Comparison of ENCODE assay signal across 7 mouse cellular contexts in the genomic region with DNA sequence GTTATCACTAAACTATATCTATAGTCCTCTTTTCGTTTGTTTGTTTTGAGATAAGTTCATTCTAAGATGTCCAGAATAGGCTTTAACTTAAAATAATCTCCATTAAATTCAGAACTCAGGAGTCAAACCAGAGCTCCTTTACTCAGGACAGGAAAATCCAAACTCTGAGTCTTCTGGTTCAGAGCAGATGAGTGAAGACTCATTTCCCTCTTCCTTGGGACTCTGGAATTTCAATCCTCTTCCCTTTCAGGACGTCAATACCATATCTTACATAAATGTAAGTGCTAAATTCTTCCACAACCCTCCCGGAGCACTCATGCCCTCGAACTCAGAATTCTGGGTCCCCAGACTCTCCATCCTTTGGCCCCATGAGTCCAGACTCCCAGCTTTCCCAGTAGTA. TPM values are rescaled to one million over a fixed set of nuclear protein-coding genes. Genes with fewer than 3 reads are reported as not detected.
DNase-seq lines count a peak whose midpoint lies in the region; ATAC-seq and TF ChIP-seq lines count a peak whose summit lies in the region.

No protein-coding gene starts in this region.

- no peak for TF ChIP-seq POLR2A in spleen, adult 2 months (IDR thresholded peaks at IDR 0.05; ENCODE audit: low read depth, low read length)

- ATAC-seq in forebrain, embryonic 12.5 days (ENCODE audit: low FRiP score): no peak
- ATAC-seq in liver, embryonic 11.5 days (replicated peaks; ENCODE audit: low FRiP score): no peak
- no peak for ATAC-seq in stomach, postnatal 0 days (ENCODE audit: low FRiP score, low TSS enrichment)
- no peak for ATAC-seq in inflammation-experienced regulatory T-cells, adult 6 months

- H3K9ac ChIP-seq in forebrain, embryonic 12.5 days: peak overlapping the region; percentile 57
- H3K9ac ChIP-seq in liver, embryonic 11.5 days (ENCODE audit: low read depth, low read length): peak overlapping the region; percentile 69
- peak overlapping the region; percentile 58 for H3K9ac ChIP-seq in stomach, postnatal 0 days (ENCODE audit: low read length)

- peaks cover 13% of the 10 kb centered on the region; the same call in 1 of the 2 replicates for H3K4me1 ChIP-seq in spleen, adult 2 months (ENCODE audit: control insufficient read depth, insufficient read depth, insufficient read length)
- peaks cover 28% of the 10 kb centered on the region for H3K4me1 ChIP-seq in forebrain, embryonic 12.5 days
- peaks cover 26% of the 10 kb centered on the region for H3K4me1 ChIP-seq in liver, embryonic 11.5 days (replicated peaks; ENCODE audit: control insufficient read depth, insufficient read depth, low read length)
- no peaks in the 10 kb centered on the region for H3K4me1 ChIP-seq in stomach, postnatal 0 days (replicated peaks; ENCODE audit: control insufficient read depth, insufficient read depth)

- DNase-seq in spleen, adult 2 months (ENCODE audit: low read depth in 1 of 2, low spot score in 2 of 2): no peak
- no peak for DNase-seq in spleen, postnatal 10 days (ENCODE audit: low spot score in 2 of 2)
- no peak for DNase-seq in liver, embryonic 11.5 days (ENCODE audit: low spot score)
- DNase-seq in stomach, postnatal 0 days (ENCODE audit: low spot score): no peak
- no peak for DNase-seq in ovary, postnatal 10 days (ENCODE audit: low spot score)

- WGBS in spleen, adult 2 months: under 1% methylated on average over 4 of the region's 4 CpGs
- 4% methylated on average over 4 of the region's 4 CpGs for WGBS in forebrain, embryonic 12.5 days
- 2% methylated on average over 4 of the region's 4 CpGs for WGBS in liver, embryonic 11.5 days
- 0% methylated on average over 4 of the region's 4 CpGs for WGBS in stomach, postnatal 0 days

- peak overlapping the region; percentile 94 for H3K4me2 ChIP-seq in forebrain, embryonic 12.5 days
- H3K4me2 ChIP-seq in liver, embryonic 11.5 days: peak overlapping the region; percentile 86
- H3K4me2 ChIP-seq in stomach, postnatal 0 days (replicated peaks; ENCODE audit: low read depth): peak overlapping the region; percentile 75

- TF ChIP-seq CTCF in spleen, adult 2 months (IDR thresholded peaks at IDR 0.05; ENCODE audit: extremely low read depth, insufficient read depth, insufficient read length, insufficient replicate concordance): no peak
- TF ChIP-seq CTCF in stomach, postnatal 0 days (IDR thresholded peaks at IDR 0.05; ENCODE audit: low read depth): no peak

- peak overlapping the region; percentile 72 for H3K4me3 ChIP-seq in spleen, adult 2 months (ENCODE audit: extremely low read depth, insufficient read depth, insufficient read length)
- H3K4me3 ChIP-seq in forebrain, embryonic 12.5 days (replicated peaks): peak overlapping the region; percentile 95
- H3K4me3 ChIP-seq in liver, embryonic 11.5 days (ENCODE audit: low read depth, low read length): peak overlapping the region; percentile 92
- peak overlapping the region; percentile 92 for H3K4me3 ChIP-seq in stomach, postnatal 0 days (ENCODE audit: low read depth, low read length)

- H3K27me3 ChIP-seq in spleen, adult 2 months (ENCODE audit: control insufficient read depth, insufficient read depth, low read length): no peaks in the 10 kb centered on the region
- H3K27me3 ChIP-seq in forebrain, embryonic 12.5 days: peaks cover 24% of the 10 kb centered on the region
- 0 out of 2 replicates have a peak, but pooled peaks cover 6% of the 10 kb centered on the region for H3K27me3 ChIP-seq in liver, embryonic 11.5 days (replicated peaks; ENCODE audit: control insufficient read depth, insufficient read depth, low read length)
- no peaks in the 10 kb centered on the region for H3K27me3 ChIP-seq in stomach, postnatal 0 days (ENCODE audit: control insufficient read depth, insufficient read depth, low read length)

- no peak for TF ChIP-seq EP300 in stomach, postnatal 0 days (optimal IDR thresholded peaks at IDR 0.05)

- peak overlapping the region; percentile 89 for H3K27ac ChIP-seq in spleen, adult 2 months (ENCODE audit: insufficient read depth, low read length)
- peak overlapping the region; percentile 91 for H3K27ac ChIP-seq in forebrain, embryonic 12.5 days
- H3K27ac ChIP-seq in liver, embryonic 11.5 days (ENCODE audit: low read depth, low read length): peak overlapping the region; percentile 96
- peak overlapping the region; percentile 95 for H3K27ac ChIP-seq in stomach, postnatal 0 days (replicated peaks)

- H3K9me3 ChIP-seq in forebrain, embryonic 12.5 days: no peaks in the 10 kb centered on the region
- no peaks in the 10 kb centered on the region for H3K9me3 ChIP-seq in liver, embryonic 11.5 days (ENCODE audit: control insufficient read depth, low read length)
- no peaks in the 10 kb centered on the region for H3K9me3 ChIP-seq in stomach, postnatal 0 days (ENCODE audit: control insufficient read depth, low read length)

- peaks cover 6% of the 10 kb centered on the region for H3K36me3 ChIP-seq in spleen, adult 2 months (ENCODE audit: control insufficient read depth, insufficient read depth, low read length)
- peaks cover 23% of the 10 kb centered on the region for H3K36me3 ChIP-seq in forebrain, embryonic 12.5 days (replicated peaks)
- peaks cover 12% of the 10 kb centered on the region for H3K36me3 ChIP-seq in liver, embryonic 11.5 days (ENCODE audit: control insufficient read depth, insufficient read depth, low read length)
- peaks cover 7% of the 10 kb centered on the region; the same call in 1 of the 2 replicates for H3K36me3 ChIP-seq in stomach, postnatal 0 days (ENCODE audit: control insufficient read depth, insufficient read depth, low read length)

RNA-seq across cellular contexts. Expression of a gene that starts 0.6 kb away (rescaled TPM):
- polyA plus RNA-seq in spleen, adult 2 months (2012; rRNA removed): 59.0 and 65.4 TPM in 2 replicates
- polyA plus RNA-seq in forebrain, embryonic 12.5 days (2016; fragmentation: Nextera tagmentation; extraction: Ambion mirVana): 47.4 and 52.0 TPM in 2 replicates
- polyA plus RNA-seq in liver, embryonic 11.5 days (2014; fragmentation: Nextera tagmentation; extraction: Ambion mirVana): 37.5 and 40.1 TPM in 2 replicates
- 14.9 and 18.6 TPM in 2 replicates for polyA plus RNA-seq in stomach, postnatal 0 days (2015; fragmentation: Nextera tagmentation; extraction: Ambion mirVana)
- polyA plus RNA-seq in inflammation-experienced regulatory T-cells, adult 6 months (2017; shearing (Covaris generic)): 1 to 10 TPM; 7.4 to 8.9 (median 8.7) TPM

RNA-seq across cellular contexts. Expression of a gene that starts 1.0 kb away (rescaled TPM):
- polyA plus RNA-seq in spleen, adult 2 months (2012; rRNA removed): 55.1 and 65.1 TPM in 2 replicates
- polyA plus RNA-seq in forebrain, embryonic 12.5 days (2016; fragmentation: Nextera tagmentation; extraction: Ambion mirVana): 11.4 and 13.8 TPM in 2 replicates
- polyA plus RNA-seq in liver, embryonic 11.5 days (2014; fragmentation: Nextera tagmentation; extraction: Ambion mirVana): 19.3 and 21.6 TPM in 2 replicates
- 81.5 and 87.2 TPM in 2 replicates for polyA plus RNA-seq in stomach, postnatal 0 days (2015; fragmentation: Nextera tagmentation; extraction: Ambion mirVana)
- polyA plus RNA-seq in inflammation-experienced regulatory T-cells, adult 6 months (2017; shearing (Covaris generic)): 1 to 10 TPM; 3.2 to 6.5 (median 5.1) TPM

RNA-seq across cellular contexts. Expression of a gene that starts 18.2 kb away (rescaled TPM):
- polyA plus RNA-seq in spleen, adult 2 months (2012; rRNA removed): 33.2 and 38.5 TPM in 2 replicates
- 57.8 and 66.4 TPM in 2 replicates for polyA plus RNA-seq in forebrain, embryonic 12.5 days (2016; fragmentation: Nextera tagmentation; extraction: Ambion mirVana)
- polyA plus RNA-seq in liver, embryonic 11.5 days (2014; fragmentation: Nextera tagmentation; extraction: Ambion mirVana): 39.6 and 41.1 TPM in 2 replicates
- polyA plus RNA-seq in stomach, postnatal 0 days (2015; fragmentation: Nextera tagmentation; extraction: Ambion mirVana): 23.0 and 23.4 TPM in 2 replicates
- 10 to 100 TPM; 21.0 to 29.3 (median 26.6) TPM for polyA plus RNA-seq in inflammation-experienced regulatory T-cells, adult 6 months (2017; shearing (Covaris generic))

RNA-seq across cellular contexts. Expression of a gene that starts 19.3 kb away (rescaled TPM):
- polyA plus RNA-seq in spleen, adult 2 months (2012; rRNA removed): 134 and 147 TPM in 2 replicates
- 72.4 and 73.0 TPM in 2 replicates for polyA plus RNA-seq in forebrain, embryonic 12.5 days (2016; fragmentation: Nextera tagmentation; extraction: Ambion mirVana)
- polyA plus RNA-seq in liver, embryonic 11.5 days (2014; fragmentation: Nextera tagmentation; extraction: Ambion mirVana): 76.2 and 88.4 TPM in 2 replicates
- 55.7 and 59.8 TPM in 2 replicates for polyA plus RNA-seq in stomach, postnatal 0 days (2015; fragmentation: Nextera tagmentation; extraction: Ambion mirVana)
- 100 to 1,000 TPM in 2 of 3 experiments, 10 to 100 TPM in 1; 83.6 to 119 (median 115) TPM for polyA plus RNA-seq in inflammation-experienced regulatory T-cells, adult 6 months (2017; shearing (Covaris generic))

RNA-seq across cellular contexts. Expression of a gene that starts 30.4 kb away (rescaled TPM):
- 109 and 112 TPM in 2 replicates for polyA plus RNA-seq in spleen, adult 2 months (2012; rRNA removed)
- polyA plus RNA-seq in forebrain, embryonic 12.5 days (2016; fragmentation: Nextera tagmentation; extraction: Ambion mirVana): 585 and 631 TPM in 2 replicates
- 175 and 186 TPM in 2 replicates for polyA plus RNA-seq in liver, embryonic 11.5 days (2014; fragmentation: Nextera tagmentation; extraction: Ambion mirVana)
- polyA plus RNA-seq in stomach, postnatal 0 days (2015; fragmentation: Nextera tagmentation; extraction: Ambion mirVana): 181 and 185 TPM in 2 replicates
- polyA plus RNA-seq in inflammation-experienced regulatory T-cells, adult 6 months (2017; shearing (Covaris generic)): 10 to 100 TPM; 37.3 to 84.6 (median 70.6) TPM
